Mouse (Mus musculus) CH12.LX (cell line): ENCODE measurements around the gene Tma16.

Experiments
- CTCF ChIP-seq, 2 experiments: IDR thresholded peaks in 1 of 2; conservative IDR thresholded peaks in 1 of 2; 2 replicates each; pipeline ENCODE4 v1.5.1; 2011 to 2012; ENCODE audit warnings: low read depth in 2 of 2, low read length in 2 of 2, improper control_type of control experiment in 1 of 2, inconsistent platforms in 1 of 2, mild to moderate bottlenecking in 1 of 2, moderate library complexity in 1 of 2
- HCFC1 ChIP-seq: IDR thresholded peaks from 2 replicates; pipeline ENCODE4 v1.6.1; 2012; ENCODE audit warnings: low read depth, mild to moderate bottlenecking, inconsistent platforms, low read length, improper control_type of control experiment
- POLR2A ChIP-seq: IDR thresholded peaks from 2 replicates; pipeline ENCODE4 v1.6.1; 2011; ENCODE audit warnings: low read depth, mild to moderate bottlenecking, improper control_type of control experiment, low read length
- TCF12 ChIP-seq: IDR thresholded peaks from 2 replicates; pipeline ENCODE4 v1.6.1; 2014; ENCODE audit warnings: low read depth, mild to moderate bottlenecking, inconsistent platforms, low read length, improper control_type of control experiment
- ZC3H11A ChIP-seq: IDR thresholded peaks from 2 replicates; pipeline ENCODE4 v1.6.1; 2012; ENCODE audit warnings: low read depth, mild to moderate bottlenecking, inconsistent platforms, low read length, improper control_type of control experiment

- no peak for TF ChIP-seq TCF12
- no peak for TF ChIP-seq HCFC1
- TF ChIP-seq CTCF (conservative IDR thresholded peaks at IDR 0.05 in 1 of 2, IDR thresholded peaks at IDR 0.05 in 1 of 2; ENCODE audit: low read depth in 2 of 2, low read length in 2 of 2) = no peak
- no peak for TF ChIP-seq POLR2A
- TF ChIP-seq ZC3H11A = no peak
These were observed 55.7 kb downstream of the Tma16 start for GRCm38 (mm10) chr8:66430639-66431038.
